Mouse (Mus musculus) liver, embryonic 14.5 days (tissue): ENCODE results near the gene Gpr182. TPM values are rescaled to one million over a fixed set of nuclear protein-coding genes. Genes with fewer than 3 reads are reported as not detected.

ENCODE experiments used
- ATAC-seq: fragments of 200-750 bp; cut with Nextera tagmentation; 2 replicates; pipeline ENCODE4 v1.8.0; 2017; ENCODE audit warnings: moderate number of reproducible peaks, mild to moderate bottlenecking, moderate library complexity; ENCODE audit not compliant: insufficient read depth
- DNase-seq, 3 experiments: peaks; one replicate each; pipeline ENCODE4 v3.0.0-alpha.2; 2012 to 2013; ENCODE audit warnings: low read depth in 3 of 3, low spot score in 3 of 3
- H3K27ac ChIP-seq: fragments of 300-500 bp; sonication (generic); 2 replicates; pipeline ENCODE4 v1.5.1; 2014; ENCODE audit warnings: moderate library complexity, mild to moderate bottlenecking, control low read depth, inconsistent platforms
- H3K27me3 ChIP-seq: fragments of 300-500 bp; sonication (generic); 2 replicates; pipeline ENCODE4 v1.6.1; 2014; ENCODE audit warnings: mild to moderate bottlenecking, low read length, moderate library complexity; ENCODE audit not compliant: control insufficient read depth, insufficient read depth
- H3K36me3 ChIP-seq: fragments of 300-500 bp; sonication (generic); replicated peaks from 2 replicates; pipeline ENCODE4 v1.6.1; 2014; ENCODE audit warnings: low read depth; ENCODE audit not compliant: control insufficient read depth, insufficient read depth
- H3K4me1 ChIP-seq, 2 experiments: fragments of 200-500 bp in 1 of 2; fragments of 300-500 bp in 1 of 2; sonication (generic) in 1 of 2; replicated peaks; 2 replicates each; pipeline ENCODE4 v1.6.1; 2012 to 2014; ENCODE audit warnings: antibody characterized with exemption in 1 of 2, inconsistent platforms in 1 of 2, low read length in 1 of 2; ENCODE audit not compliant: control insufficient read depth in 2 of 2, insufficient read depth in 2 of 2
- H3K4me2 ChIP-seq: fragments of 300-500 bp; sonication (generic); 2 replicates; pipeline ENCODE4 v1.6.1; 2014; ENCODE audit warnings: low read depth, mild to moderate bottlenecking, control low read depth, moderate library complexity
- H3K4me3 ChIP-seq, 2 experiments: fragments of 200-500 bp in 1 of 2; fragments of 300-500 bp in 1 of 2; sonication (generic) in 1 of 2; 2 replicates each; pipeline ENCODE4 v1.5.1; 2012 to 2014; ENCODE audit warnings: low read depth in 2 of 2, low read length in 2 of 2, mild to moderate bottlenecking in 2 of 2, control low read depth in 1 of 2, inconsistent platforms in 1 of 2, moderate library complexity in 1 of 2; ENCODE audit not compliant: insufficient read depth in 1 of 2
- H3K9ac ChIP-seq: fragments of 300-500 bp; sonication (generic); replicated peaks from 2 replicates; pipeline ENCODE4 v1.6.1; 2014; ENCODE audit warnings: mild to moderate bottlenecking, control low read depth, moderate library complexity
- H3K9me3 ChIP-seq: fragments of 300-500 bp; sonication (generic); 2 replicates; pipeline ENCODE4 v1.6.1; 2016; ENCODE audit warnings: low read length, mixed read lengths; ENCODE audit not compliant: control insufficient read depth
- CTCF ChIP-seq: IDR thresholded peaks from 2 replicates; pipeline ENCODE4 v1.5.1; 2016; ENCODE audit warnings: antibody characterized with exemption, low read depth, control low read depth
- EP300 ChIP-seq: IDR thresholded peaks from 2 replicates; pipeline ENCODE4 v1.6.1; 2016; ENCODE audit warnings: antibody characterized with exemption, low read depth
- WGBS: fragments of 180-500 bp; shearing (Covaris S2); extraction: QIAGEN DNeasy Blood & Tissue Kit; methylation state at CpG from one replicate; pipeline ENCODE4 v1.1.7; 2014; ENCODE audit not compliant: insufficient replicate concordance; 5-methylcytosine and 5-hydroxymethylcytosine counted together
- polyA plus RNA-seq, 2 experiments: library from polyadenylated mRNA; depleted of rRNA in 1 of 2; stranded (reverse) in 1 of 2; unstranded in 1 of 2; fragments of >200 nt; fragmentation: Nextera tagmentation in 1 of 2; extraction: Ambion mirVana in 1 of 2; gene quantifications; 2 replicates each; pipeline versions ENCODE4 v1.2.1 to v1.2.3; 2012 to 2014

Gene Gpr182
- polyA plus RNA-seq, 2 experiments: 3.7 to 9.1 TPM

- WGBS: 15% methylated on average over 18 of the region's 18 CpGs
- no peak overlapping the region for H3K27ac ChIP-seq
- DNase-seq (no peak), ATAC-seq (peak; percentile 29; the same call in 1 of the 2 replicates)
- no peaks in the 10 kb centered on the region for H3K36me3 ChIP-seq
- no peak for TF ChIP-seq CTCF
- no peak for TF ChIP-seq EP300
- H3K9ac ChIP-seq: no peak overlapping the region
- no peaks in the 10 kb centered on the region for H3K27me3 ChIP-seq
- peaks cover 10 to 27% of the 10 kb centered on the region in 2 experiments for H3K4me1 ChIP-seq
- peak overlapping the region in 1 of 2 experiments; percentile 10; a peak in 2 of 4 replicates for H3K4me3 ChIP-seq
- no peaks in the 10 kb centered on the region for H3K9me3 ChIP-seq
- H3K4me2 ChIP-seq: peak overlapping the region; percentile 47
Observed at GRCm38 (mm10) chr10:127755770-127756468, 4.4 kb upstream of the Gpr182 start.

- Histone ChIP-seq H3K9ac (no peak overlapping the region), H3K9me3 (no peaks in the 10 kb centered on the region), H3K27ac (no peak overlapping the region), H3K4me3 (no peak overlapping the region), H3K27me3 (no peaks in the 10 kb centered on the region), H3K36me3 (no peaks in the 10 kb centered on the region), H3K4me1 (peaks cover 10 to 25% of the 10 kb centered on the region in 2 experiments), H3K4me2 (no peak overlapping the region)
- DNase-seq: no peak
- ATAC-seq: no peak
- WGBS: 31% methylated on average over 3 of the region's 3 CpGs
- no peak for TF ChIP-seq EP300
- TF ChIP-seq CTCF: no peak
Observed at GRCm38 (mm10) chr10:127755246-127755645, 3.7 kb upstream of the Gpr182 start.

- Histone ChIP-seq H3K4me3 (no peak overlapping the region), H3K9ac (no peak overlapping the region), H3K27ac (no peak overlapping the region), H3K9me3 (no peaks in the 10 kb centered on the region), H3K4me2 (no peak overlapping the region), H3K27me3 (no peaks in the 10 kb centered on the region), H3K36me3 (no peaks in the 10 kb centered on the region), H3K4me1 (peaks cover 10 to 27% of the 10 kb centered on the region in 2 experiments)
- DNase-seq: no peak
- ATAC-seq: no peak; the same call in 1 of the 2 replicates
- no peak for TF ChIP-seq CTCF
- WGBS: 39% methylated on average over 6 of the region's 6 CpGs
Observed at GRCm38 (mm10) chr10:127754566-127755166, 3.1 kb upstream of the Gpr182 start.

- WGBS: 52% methylated on average over 24 of the region's 24 CpGs
- Histone ChIP-seq H3K4me3 (peak overlapping the region; percentile 22 to 38; a peak in 3 of 4 replicates), H3K27me3 (no peaks in the 10 kb centered on the region), H3K27ac (no peak overlapping the region), H3K9ac (no peak overlapping the region), H3K9me3 (no peaks in the 10 kb centered on the region), H3K4me1 (peaks cover 5 to 26% of the 10 kb centered on the region in 2 experiments), H3K36me3 (no peaks in the 10 kb centered on the region; the same call in 1 of the 2 replicates), H3K4me2 (peak overlapping the region; percentile 23; the same call in 1 of the 2 replicates)
- no peak for TF ChIP-seq EP300
- TF ChIP-seq CTCF: no peak
- ATAC-seq (no peak), DNase-seq (no peak)
Observed at GRCm38 (mm10) chr10:127750136-127750777, 1.3 kb downstream of the Gpr182 start.
